Mouse (Mus musculus): ENCODE results near the gene Pih1d2. TPM values are rescaled to one million over a fixed set of nuclear protein-coding genes. Genes with fewer than 3 reads are reported as not detected.

Pih1d2 gene
- total and polyA plus RNA-seq, 2 experiments from 2014 or later = 2.6 to 5.5 TPM

- ATAC-seq (no peak), DNase-seq (ENCODE audit: low spot score) (no peak)
- Histone ChIP-seq H3K9me3 (ENCODE audit: low read length) (no peaks in the 10 kb centered on the region), H3K36me3 (ENCODE audit: insufficient read depth, low read length) (peaks cover 40% of the 10 kb centered on the region; the same call in 1 of the 2 replicates), H3K27ac (no peak overlapping the region), H3K9ac (replicated peaks; ENCODE audit: low read length) (no peak overlapping the region), H3K4me1 (ENCODE audit: insufficient read depth, low read length) (no peaks in the 10 kb centered on the region), H3K27me3 (ENCODE audit: insufficient read depth, low read length) (no peaks in the 10 kb centered on the region), H3K4me2 (ENCODE audit: low read depth, low read length) (no peak overlapping the region), H3K4me3 (ENCODE audit: low read length) (no peak overlapping the region)
- 84% methylated on average over 8 of the region's 8 CpGs for WGBS
- no peak for TF ChIP-seq CTCF (IDR thresholded peaks at IDR 0.05; ENCODE audit: low read depth)
Measured at GRCm38 (mm10) chr9:50667579-50668498, 50.7 kb downstream of the Pih1d2 start.

GRCm38 (mm10) chr9:50670690-50671089 lies 53.6 kb downstream of the Pih1d2 start:
- no peaks in the 10 kb centered on the region for H3K9me3 ChIP-seq (ENCODE audit: low read length)
- no peaks in the 10 kb centered on the region for H3K4me1 ChIP-seq (ENCODE audit: insufficient read depth, low read length)
- no peaks in the 10 kb centered on the region for H3K27me3 ChIP-seq (ENCODE audit: insufficient read depth, low read length)
- ATAC-seq (no peak), DNase-seq (ENCODE audit: low spot score) (peak; percentile 64)
- no peak overlapping the region for H3K4me2 ChIP-seq (ENCODE audit: low read depth, low read length)
- 33% methylated on average over 5 of the region's 5 CpGs for WGBS
- no peak overlapping the region for H3K9ac ChIP-seq (replicated peaks; ENCODE audit: low read length)
- peaks cover 30% of the 10 kb centered on the region; the same call in 1 of the 2 replicates for H3K36me3 ChIP-seq (ENCODE audit: insufficient read depth, low read length)
- H3K27ac ChIP-seq = no peak overlapping the region
- no peak overlapping the region for H3K4me3 ChIP-seq (ENCODE audit: low read length)
- peak; percentile 74 for TF ChIP-seq CTCF (IDR thresholded peaks at IDR 0.05; ENCODE audit: low read depth)

Other genes with a start within 250 kb of the Pih1d2 start
- 0.37 TPM in 1 of 2 replicates, not detected in the other for gene Plet1, start 122.8 kb upstream of the Pih1d2 start, total RNA-seq (2014; rRNA removed)
- gene Plet1, start 122.8 kb upstream of the Pih1d2 start, polyA plus RNA-seq (2015; fragmentation: Nextera tagmentation; extraction: Ambion mirVana) = 0.86 and 1.0 TPM in 2 replicates
- gene Pts, start 88.6 kb upstream of the Pih1d2 start, total RNA-seq (2014; rRNA removed) = 65.7 and 86.8 TPM in 2 replicates
- gene Pts, start 88.6 kb upstream of the Pih1d2 start, polyA plus RNA-seq (2015; fragmentation: Nextera tagmentation; extraction: Ambion mirVana) = 114 and 115 TPM in 2 replicates
- 17.2 and 21.7 TPM in 2 replicates for gene Il18, start 62.5 kb upstream of the Pih1d2 start, total RNA-seq (2014; rRNA removed)
- gene Il18, start 62.5 kb upstream of the Pih1d2 start, polyA plus RNA-seq (2015; fragmentation: Nextera tagmentation; extraction: Ambion mirVana) = 38.0 and 39.5 TPM in 2 replicates
- 0.21 and 0.72 TPM in 2 replicates for gene Bco2, start 62.1 kb upstream of the Pih1d2 start, total RNA-seq (2014; rRNA removed)
- 0.48 and 0.64 TPM in 2 replicates for gene Bco2, start 62.1 kb upstream of the Pih1d2 start, polyA plus RNA-seq (2015; fragmentation: Nextera tagmentation; extraction: Ambion mirVana)
- not detected in 2 replicates for gene Tex12, start 56.0 kb upstream of the Pih1d2 start, total RNA-seq (2014; rRNA removed)
- 0.21 and 0.34 TPM in 2 replicates for gene Tex12, start 56.0 kb upstream of the Pih1d2 start, polyA plus RNA-seq (2015; fragmentation: Nextera tagmentation; extraction: Ambion mirVana)
- gene Sdhd, start 13.5 kb upstream of the Pih1d2 start, total RNA-seq (2014; rRNA removed) = 217 and 251 TPM in 2 replicates
- gene Sdhd, start 13.5 kb upstream of the Pih1d2 start, polyA plus RNA-seq (2015; fragmentation: Nextera tagmentation; extraction: Ambion mirVana) = 355 and 363 TPM in 2 replicates
- 131 and 165 TPM in 2 replicates for gene Timm8b, start 13.4 kb upstream of the Pih1d2 start, total RNA-seq (2014; rRNA removed)
- 442 and 445 TPM in 2 replicates for gene Timm8b, start 13.4 kb upstream of the Pih1d2 start, polyA plus RNA-seq (2015; fragmentation: Nextera tagmentation; extraction: Ambion mirVana)
- gene Nkapd1, start 143 bp downstream of the Pih1d2 start, total RNA-seq (2014; rRNA removed) = 10.7 and 15.0 TPM in 2 replicates
- 20.2 and 21.2 TPM in 2 replicates for gene Nkapd1, start 143 bp downstream of the Pih1d2 start, polyA plus RNA-seq (2015; fragmentation: Nextera tagmentation; extraction: Ambion mirVana)
- 72.2 and 77.4 TPM in 2 replicates for gene Dlat, start 42.5 kb downstream of the Pih1d2 start, total RNA-seq (2014; rRNA removed)
- gene Dlat, start 42.5 kb downstream of the Pih1d2 start, polyA plus RNA-seq (2015; fragmentation: Nextera tagmentation; extraction: Ambion mirVana) = 65.1 and 69.2 TPM in 2 replicates
- gene Dixdc1, start 122.2 kb downstream of the Pih1d2 start, total RNA-seq (2014; rRNA removed) = 40.3 and 50.7 TPM in 2 replicates
- gene Dixdc1, start 122.2 kb downstream of the Pih1d2 start, polyA plus RNA-seq (2015; fragmentation: Nextera tagmentation; extraction: Ambion mirVana) = 24.4 and 26.0 TPM in 2 replicates
- 0.79 and 2.4 TPM in 2 replicates for gene 2310030G06Rik, start 129.2 kb downstream of the Pih1d2 start, total RNA-seq (2014; rRNA removed)
- gene 2310030G06Rik, start 129.2 kb downstream of the Pih1d2 start, polyA plus RNA-seq (2015; fragmentation: Nextera tagmentation; extraction: Ambion mirVana) = 2.7 and 3.0 TPM in 2 replicates
- gene Cryab, start 134.0 kb downstream of the Pih1d2 start, total RNA-seq (2014; rRNA removed) = 8.7 and 9.1 TPM in 2 replicates
- gene Cryab, start 134.0 kb downstream of the Pih1d2 start, polyA plus RNA-seq (2015; fragmentation: Nextera tagmentation; extraction: Ambion mirVana) = 31.2 and 31.4 TPM in 2 replicates
- 5.4 TPM in 1 of 2 replicates, not detected in the other for gene Hspb2, start 135.0 kb downstream of the Pih1d2 start, total RNA-seq (2014; rRNA removed)
- 2.2 and 2.9 TPM in 2 replicates for gene Hspb2, start 135.0 kb downstream of the Pih1d2 start, polyA plus RNA-seq (2015; fragmentation: Nextera tagmentation; extraction: Ambion mirVana)
- gene Fdxacb1, start 150.9 kb downstream of the Pih1d2 start, total RNA-seq (2014; rRNA removed) = 8.9 and 11.7 TPM in 2 replicates
- 9.6 and 12.0 TPM in 2 replicates for gene Fdxacb1, start 150.9 kb downstream of the Pih1d2 start, polyA plus RNA-seq (2015; fragmentation: Nextera tagmentation; extraction: Ambion mirVana)
- 92.7 and 94.0 TPM in 2 replicates for gene Alg9, start 157.7 kb downstream of the Pih1d2 start, total RNA-seq (2014; rRNA removed)
- 46.4 and 49.9 TPM in 2 replicates for gene Alg9, start 157.7 kb downstream of the Pih1d2 start, polyA plus RNA-seq (2015; fragmentation: Nextera tagmentation; extraction: Ambion mirVana)
- gene 1110032A03Rik, start 158.2 kb downstream of the Pih1d2 start, total RNA-seq (2014; rRNA removed) = 39.1 and 42.3 TPM in 2 replicates
- 66.2 and 75.0 TPM in 2 replicates for gene 1110032A03Rik, start 158.2 kb downstream of the Pih1d2 start, polyA plus RNA-seq (2015; fragmentation: Nextera tagmentation; extraction: Ambion mirVana)
- 18.8 and 23.5 TPM in 2 replicates for gene Ppp2r1b, start 228.0 kb downstream of the Pih1d2 start, total RNA-seq (2014; rRNA removed)
- 31.4 and 32.8 TPM in 2 replicates for gene Ppp2r1b, start 228.0 kb downstream of the Pih1d2 start, polyA plus RNA-seq (2015; fragmentation: Nextera tagmentation; extraction: Ambion mirVana)